Mouse (Mus musculus): Measurements from ENCODE around the gene Ddx42.

Gene Ddx42

GRCm38 (mm10) chr11:106268326-106269059 lies 51.8 kb downstream of the Ddx42 start:
- DNase-seq = peak; percentile 84

- peak; percentile 55 for DNase-seq
Measured at GRCm38 (mm10) chr11:106269060-106269431, 52.3 kb downstream of the Ddx42 start.

- no peak for DNase-seq
Measured at GRCm38 (mm10) chr11:106271131-106271793, 54.5 kb downstream of the Ddx42 start.

- DNase-seq = peak; percentile 56
Measured at GRCm38 (mm10) chr11:106271794-106272643, 55.3 kb downstream of the Ddx42 start.

- peak; percentile 100 for DNase-seq
Measured at GRCm38 (mm10) chr11:106272644-106273310, 56.1 kb downstream of the Ddx42 start, which contains the start of gene Smarcd2. Gene Smarcd2, minus strand, starts transcription at chr11:106272972.

- DNase-seq = no peak
Measured at GRCm38 (mm10) chr11:106273311-106273684, 56.6 kb downstream of the Ddx42 start.

GRCm38 (mm10) chr11:106273811-106274210 lies 57.1 kb downstream of the Ddx42 start:
- DNase-seq = no peak

GRCm38 (mm10) chr11:106274374-106274773 lies 57.6 kb downstream of the Ddx42 start:
- no peak for DNase-seq

- peak; percentile 90 for DNase-seq
Measured at GRCm38 (mm10) chr11:106274971-106275411, 58.3 kb downstream of the Ddx42 start.

- DNase-seq = peak; percentile 95
Measured at GRCm38 (mm10) chr11:106276454-106276853, 59.7 kb downstream of the Ddx42 start, which contains the start of gene Tcam1. Gene Tcam1, plus strand, starts transcription at chr11:106276672.

GRCm38 (mm10) chr11:106282452-106282851 lies 65.7 kb downstream of the Ddx42 start:
- no peak for DNase-seq

- DNase-seq = no peak
Measured at GRCm38 (mm10) chr11:106283371-106283770, 66.6 kb downstream of the Ddx42 start.

- no peak for DNase-seq
Measured at GRCm38 (mm10) chr11:106284126-106284525, 67.4 kb downstream of the Ddx42 start.

- no peak for DNase-seq
Measured at GRCm38 (mm10) chr11:106286206-106286605, 69.5 kb downstream of the Ddx42 start.

GRCm38 (mm10) chr11:106286987-106287386 lies 70.3 kb downstream of the Ddx42 start:
- peak; percentile 37 for DNase-seq

- DNase-seq = peak; percentile 83
Measured at GRCm38 (mm10) chr11:106289369-106289768, 72.6 kb downstream of the Ddx42 start.

GRCm38 (mm10) chr11:106290376-106290775 lies 73.7 kb downstream of the Ddx42 start:
- no peak for DNase-seq

- peak; percentile 62 for DNase-seq
Measured at GRCm38 (mm10) chr11:106291861-106292260, 75.1 kb downstream of the Ddx42 start.

All from lung, postnatal 10 days (tissue).